Mouse (Mus musculus): ENCODE measurements around the gene Ntn1. TPM values are rescaled to one million over a fixed set of nuclear protein-coding genes. Genes with fewer than 3 reads are reported as not detected.

Gene Ntn1
- total RNA-seq, 2 experiments from 2014 or later = 5.5 to 7.5 TPM

- no peak for DNase-seq (ENCODE audit: low spot score in 2 of 2)
- intact Hi-C loops (cut with DNase I) = no loop called here
Measured at GRCm38 (mm10) chr11:68231558-68231957, 169.1 kb downstream of the Ntn1 start.

GRCm38 (mm10) chr11:68228941-68229665, 171.5 kb downstream of the Ntn1 start:
- intact Hi-C loops (cut with DNase I) = no loop called here
- DNase-seq (ENCODE audit: low spot score in 2 of 2) = no peak

- DNase-seq (ENCODE audit: low spot score in 2 of 2) = no peak
- intact Hi-C loops (cut with DNase I) = no loop called here
Measured at GRCm38 (mm10) chr11:68227837-68228236, 172.8 kb downstream of the Ntn1 start.

- no peak for DNase-seq (ENCODE audit: low spot score in 2 of 2)
- intact Hi-C loops (cut with DNase I) = no loop called here
Measured at GRCm38 (mm10) chr11:68226654-68227057, 174.0 kb downstream of the Ntn1 start.

- no peak for DNase-seq (ENCODE audit: low spot score in 2 of 2)
- intact Hi-C loops (cut with DNase I) = no loop called here
Measured at GRCm38 (mm10) chr11:68223143-68223542, 177.5 kb downstream of the Ntn1 start.

- no peak for DNase-seq (ENCODE audit: low spot score in 2 of 2)
- intact Hi-C loops (cut with DNase I) = no loop called here
Measured at GRCm38 (mm10) chr11:68222209-68222608, 178.4 kb downstream of the Ntn1 start.

- intact Hi-C loops (cut with DNase I) = no loop called here
- no peak for DNase-seq (ENCODE audit: low spot score in 2 of 2)
Measured at GRCm38 (mm10) chr11:68220733-68221132, 179.9 kb downstream of the Ntn1 start.

GRCm38 (mm10) chr11:68216041-68216440, 184.6 kb downstream of the Ntn1 start:
- DNase-seq (ENCODE audit: low spot score in 2 of 2) = no peak
- intact Hi-C loops (cut with DNase I) = no loop called here

- intact Hi-C loops (cut with DNase I) = no loop called here
- no peak for DNase-seq (ENCODE audit: low spot score in 2 of 2)
Measured at GRCm38 (mm10) chr11:68215206-68215912, 185.3 kb downstream of the Ntn1 start.

- intact Hi-C loops (cut with DNase I) = loop anchor here (5.0 kb wide), 1 partner anchor 193 kb away; no protein-coding TSS in a partner anchor
- no peak for DNase-seq (ENCODE audit: low spot score in 2 of 2)
Measured at GRCm38 (mm10) chr11:68214496-68215205, 186.0 kb downstream of the Ntn1 start.

GRCm38 (mm10) chr11:68213896-68214295, 186.7 kb downstream of the Ntn1 start:
- no peak for DNase-seq (ENCODE audit: low spot score in 2 of 2)
- intact Hi-C loops (cut with DNase I) = loop anchor here (5.0 kb wide), 1 partner anchor 193 kb away; no protein-coding TSS in a partner anchor

GRCm38 (mm10) chr11:68211924-68212578, 188.6 kb downstream of the Ntn1 start:
- DNase-seq (ENCODE audit: low spot score in 2 of 2) = no peak
- intact Hi-C loops (cut with DNase I) = loop anchor here (5.0 kb wide), 1 partner anchor 195 kb away; no protein-coding TSS in a partner anchor

GRCm38 (mm10) chr11:68210714-68211113, 189.9 kb downstream of the Ntn1 start:
- no peak for DNase-seq (ENCODE audit: low spot score in 2 of 2)
- intact Hi-C loops (cut with DNase I) = loop anchor here (5.0 kb wide), 1 partner anchor 197 kb away; no protein-coding TSS in a partner anchor

GRCm38 (mm10) chr11:68209506-68209905, 191.1 kb downstream of the Ntn1 start:
- no peak for DNase-seq (ENCODE audit: low spot score in 2 of 2)
- intact Hi-C loops (cut with DNase I) = no loop called here

- intact Hi-C loops (cut with DNase I) = no loop called here
- DNase-seq (ENCODE audit: low spot score in 2 of 2) = no peak
Measured at GRCm38 (mm10) chr11:68208582-68208981, 192.0 kb downstream of the Ntn1 start.

- DNase-seq (ENCODE audit: low spot score in 2 of 2) = no peak
- intact Hi-C loops (cut with DNase I) = no loop called here
Measured at GRCm38 (mm10) chr11:68208023-68208422, 192.6 kb downstream of the Ntn1 start.

- intact Hi-C loops (cut with DNase I) = no loop called here
- DNase-seq (ENCODE audit: low spot score in 2 of 2) = no peak
Measured at GRCm38 (mm10) chr11:68205572-68206229, 194.9 kb downstream of the Ntn1 start.

GRCm38 (mm10) chr11:68204407-68204806, 196.2 kb downstream of the Ntn1 start:
- intact Hi-C loops (cut with DNase I) = no loop called here
- DNase-seq (ENCODE audit: low spot score in 2 of 2) = no peak

- intact Hi-C loops (cut with DNase I) = no loop called here
Measured at GRCm38 (mm10) chr11:68203658-68204315, 196.8 kb downstream of the Ntn1 start.

More at GRCm38 (mm10) chr11:68203658-68204315, 196.8 kb downstream of the Ntn1 start:
- DNase-seq (ENCODE audit: low spot score in 2 of 2) = no peak
